Mouse (Mus musculus): ENCODE results near the gene Tmem52. TPM values are rescaled to one million over a fixed set of nuclear protein-coding genes. Genes with fewer than 3 reads are reported as not detected.
"Not testable (repeated sequence)": the region's sequence is repeated elsewhere in the genome, so short reads cannot be mapped to it uniquely, and the experiment has no call there.

The Tmem52 gene
- total RNA-seq, 2 experiments from 2014 or later, result 2.4 TPM; not detected in 1

DNA sequence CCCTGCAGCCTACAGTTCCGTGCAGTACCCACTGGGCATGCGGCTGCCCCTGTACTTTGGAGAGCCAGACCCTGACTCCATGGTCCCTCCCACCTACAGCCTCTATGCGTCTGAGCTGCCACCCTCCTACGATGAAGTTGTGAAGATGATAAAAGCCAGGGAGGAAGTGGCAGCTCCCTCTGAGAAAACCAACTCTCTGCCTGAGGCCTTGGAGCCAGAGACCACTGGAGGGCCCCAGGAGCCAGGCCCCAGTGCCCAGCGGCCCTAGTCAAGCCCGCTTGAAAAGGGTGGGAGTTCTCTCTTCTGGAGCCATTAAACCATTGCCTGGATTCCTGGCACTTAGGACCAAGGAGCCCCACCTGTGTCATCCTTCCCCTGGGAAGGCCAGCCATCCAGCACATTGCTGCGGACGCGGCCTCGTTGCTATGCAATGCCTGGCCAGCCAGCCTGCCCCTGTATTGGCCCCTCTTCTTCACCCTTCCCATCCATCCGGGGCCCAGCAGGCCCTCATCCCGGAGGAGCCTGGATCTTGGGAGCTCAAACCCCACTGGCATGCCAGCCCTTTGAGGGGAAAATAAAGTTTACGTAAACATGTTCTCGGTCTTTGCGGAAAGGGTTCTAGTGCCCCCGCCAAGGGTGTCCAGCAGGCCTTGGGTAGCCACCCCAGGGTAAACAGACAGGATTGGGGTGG is 1.5 kb downstream of the Tmem52 start:
- no peak for DNase-seq (ENCODE audit: extremely low spot score in 1 of 2, low spot score in 2 of 2)
- intact Hi-C loops (cut with DNase I), result no loop called here

- intact Hi-C loops (cut with DNase I), result no loop called here
- DNase-seq (ENCODE audit: extremely low spot score in 1 of 2, low spot score in 2 of 2), result no peak
These were observed 2.1 kb downstream of the Tmem52 start for GRCm38 (mm10) chr4:155470997-155471396.

GRCm38 (mm10) chr4:155471406-155471805 is 2.5 kb downstream of the Tmem52 start:
- intact Hi-C loops (cut with DNase I), result no loop called here
- no peak for DNase-seq (ENCODE audit: extremely low spot score in 1 of 2, low spot score in 2 of 2)

DNA sequence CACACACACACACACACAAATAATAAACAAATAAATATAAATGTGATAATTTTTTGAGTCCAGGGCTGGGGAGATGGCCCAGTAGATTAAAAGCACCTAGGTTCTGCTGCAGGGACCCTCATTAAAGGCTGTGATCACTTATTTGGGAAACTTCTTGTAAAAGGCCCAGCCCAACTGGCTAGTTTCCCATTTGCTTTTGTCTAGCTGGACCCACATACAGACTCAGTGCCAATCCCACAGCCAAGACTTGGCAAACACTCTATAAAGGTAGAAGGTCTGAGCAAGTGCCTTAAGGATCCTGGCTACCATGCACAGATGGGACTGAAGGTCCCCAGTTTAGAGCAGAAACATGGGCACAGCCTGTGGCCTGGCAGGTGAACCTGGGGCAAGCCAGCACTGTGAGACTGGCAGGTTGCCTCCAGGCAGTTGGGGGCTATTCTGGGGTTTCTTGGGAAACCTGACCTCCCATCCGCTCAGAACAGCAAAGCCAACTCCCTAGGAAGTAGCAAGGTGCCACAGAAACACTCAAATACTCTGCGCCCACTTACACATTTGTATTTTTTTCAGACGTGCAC is 3.9 kb downstream of the Tmem52 start:
- no peak for DNase-seq (ENCODE audit: extremely low spot score in 1 of 2, low spot score in 2 of 2)
- intact Hi-C loops (cut with DNase I), result no loop called here

- intact Hi-C loops (cut with DNase I), result no loop called here
- no peak for DNase-seq (ENCODE audit: extremely low spot score in 1 of 2, low spot score in 2 of 2)
These were observed 4.4 kb downstream of the Tmem52 start for GRCm38 (mm10) chr4:155473319-155473718.

DNA sequence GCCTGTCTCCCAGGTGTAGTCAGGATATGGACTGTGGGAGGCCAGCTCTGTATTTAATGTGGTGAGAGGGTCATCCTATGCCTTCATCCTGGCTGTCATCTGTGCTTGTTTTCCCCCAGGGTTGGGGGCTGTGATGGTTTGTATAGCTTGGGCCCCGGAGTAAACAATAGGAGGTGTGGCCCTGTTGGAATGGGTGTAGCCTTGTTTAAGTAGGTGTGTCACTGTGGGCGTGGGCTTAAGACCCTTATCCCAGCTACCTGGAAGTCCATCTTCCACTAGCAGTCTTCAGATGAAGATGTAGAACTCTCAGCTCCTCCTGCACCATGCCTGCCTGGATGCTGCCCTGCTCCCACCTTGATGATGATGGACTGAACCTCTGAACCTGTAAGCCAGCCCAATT is 4.9 kb downstream of the Tmem52 start:
- DNase-seq (ENCODE audit: extremely low spot score in 1 of 2, low spot score in 2 of 2); intact Hi-C loops (cut with DNase I): not testable (repeated sequence)

GRCm38 (mm10) chr4:155481381-155482124 is 12.6 kb downstream of the Tmem52 start:
- peak; percentile 73 to 82 for DNase-seq (ENCODE audit: extremely low spot score in 1 of 2, low spot score in 2 of 2)
- intact Hi-C loops (cut with DNase I), result loop anchor here (2.0 kb wide), 1 partner anchor 87 kb away; no protein-coding TSS in a partner anchor

- intact Hi-C loops (cut with DNase I), result no loop called here
- DNase-seq (ENCODE audit: extremely low spot score in 1 of 2, low spot score in 2 of 2), result no peak
These were observed 13.2 kb downstream of the Tmem52 start for GRCm38 (mm10) chr4:155482125-155482480.

- intact Hi-C loops (cut with DNase I), result no loop called here
- no peak for DNase-seq (ENCODE audit: extremely low spot score in 1 of 2, low spot score in 2 of 2)
These were observed 14.0 kb downstream of the Tmem52 start for GRCm38 (mm10) chr4:155482733-155483540.

DNA sequence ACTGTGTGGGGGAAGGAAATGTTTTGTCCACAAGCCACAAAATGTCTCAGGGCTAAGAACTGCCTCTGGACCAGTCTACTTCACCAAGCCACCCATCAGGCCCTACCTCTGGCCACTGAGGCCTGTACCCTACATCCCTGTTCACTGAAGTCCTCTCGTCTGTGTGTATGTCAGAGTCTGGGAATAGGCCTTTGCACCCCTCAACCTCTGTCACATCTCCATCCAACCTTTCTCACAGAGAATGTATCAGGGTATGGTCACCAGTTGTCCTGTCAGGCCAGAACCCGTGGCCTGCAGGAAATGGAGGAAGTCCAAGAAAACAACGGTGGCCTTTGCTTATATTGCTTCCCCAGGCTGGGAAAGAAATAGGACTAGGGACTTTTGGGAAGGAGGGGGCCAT is 16.6 kb downstream of the Tmem52 start:
- intact Hi-C loops (cut with DNase I), result no loop called here

DNA sequence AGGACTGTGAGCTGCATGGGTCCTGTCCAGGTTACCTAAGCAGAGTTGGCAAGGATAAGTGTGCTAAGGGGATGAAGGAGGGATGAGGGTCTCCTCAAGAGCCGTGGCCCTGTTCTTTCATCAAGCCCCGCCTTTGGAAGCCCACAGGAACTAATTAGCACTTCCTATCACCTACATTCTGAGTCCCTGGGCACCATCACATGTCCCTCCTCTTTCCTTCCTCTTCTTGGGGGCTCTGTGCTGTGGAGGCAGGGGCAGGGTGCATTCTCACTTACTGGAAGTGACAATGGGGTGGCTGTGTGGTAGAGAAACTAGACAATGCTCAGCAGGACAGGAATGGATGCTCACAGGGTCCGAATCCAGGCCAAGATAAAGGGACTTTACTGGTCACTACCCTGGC is 18.8 kb downstream of the Tmem52 start:
- intact Hi-C loops (cut with DNase I), result no loop called here
- no peak for DNase-seq (ENCODE audit: extremely low spot score in 1 of 2, low spot score in 2 of 2)

More for the DNA sequence above, 16.6 kb downstream of the Tmem52 start:
- no peak for DNase-seq (ENCODE audit: extremely low spot score in 1 of 2, low spot score in 2 of 2)

DNA sequence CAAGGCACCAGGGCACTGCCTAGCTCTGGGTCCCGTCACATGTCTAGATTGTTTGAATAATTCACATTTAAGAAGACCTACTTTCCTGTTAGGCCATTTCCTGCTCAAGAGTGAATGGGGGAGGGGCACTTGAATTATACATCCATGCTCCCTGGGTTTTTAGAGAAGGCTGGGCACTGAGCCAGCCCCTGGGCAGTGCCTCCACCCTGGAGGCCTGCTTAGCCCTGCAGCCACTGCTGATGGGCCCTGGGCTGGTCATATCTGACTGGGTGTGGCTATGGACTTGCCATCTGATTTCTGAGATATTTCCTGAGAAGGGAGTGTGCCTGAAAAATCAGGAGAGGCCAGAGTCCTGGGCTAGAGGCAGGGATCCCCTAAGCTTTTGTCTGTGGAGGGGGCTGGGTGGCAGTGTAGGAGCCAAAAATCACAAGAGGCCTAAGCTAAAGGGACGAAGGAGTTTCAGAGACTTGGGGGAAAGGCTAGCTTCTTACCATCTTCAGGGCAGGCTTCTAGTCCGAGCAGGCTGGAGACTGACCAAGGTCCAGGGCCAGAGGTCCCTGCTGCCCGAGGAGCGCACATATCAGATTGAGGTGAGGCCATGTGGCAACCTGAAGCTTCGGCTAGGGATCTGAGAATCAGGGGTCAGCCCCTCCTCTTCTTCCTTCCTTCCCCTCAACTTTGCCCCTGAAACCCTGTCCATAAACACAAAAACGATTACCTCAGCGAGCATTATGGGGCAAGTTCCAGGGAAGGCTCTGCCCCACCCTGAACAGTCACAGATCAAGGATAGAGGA is 19.5 kb downstream of the Tmem52 start:
- intact Hi-C loops (cut with DNase I), result no loop called here
- peak; percentile 42 to 85 for DNase-seq (ENCODE audit: extremely low spot score in 1 of 2, low spot score in 2 of 2)

GRCm38 (mm10) chr4:155489101-155489970 is 20.4 kb downstream of the Tmem52 start:
- intact Hi-C loops (cut with DNase I), result no loop called here
- no peak for DNase-seq (ENCODE audit: extremely low spot score in 1 of 2, low spot score in 2 of 2)

DNA sequence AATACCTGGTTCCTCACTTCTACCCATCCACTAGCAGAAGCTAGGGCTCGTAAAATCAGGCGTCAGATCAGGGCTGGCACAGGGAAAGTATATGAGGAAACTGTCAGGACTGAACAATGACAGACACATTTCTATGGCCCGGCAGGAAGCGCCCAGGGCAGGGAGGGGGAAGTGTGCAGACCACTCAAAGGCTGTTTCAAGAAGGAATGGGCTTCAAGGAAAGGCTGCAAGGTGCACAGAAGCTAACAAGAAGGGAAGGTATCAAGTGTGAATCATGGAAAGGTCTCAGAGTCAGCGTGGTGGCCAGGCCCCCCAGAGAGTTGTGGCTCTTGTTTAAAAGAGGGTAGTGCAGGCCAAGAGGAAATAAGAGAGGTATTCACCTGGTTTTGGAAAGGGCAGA is 21.5 kb downstream of the Tmem52 start:
- intact Hi-C loops (cut with DNase I), result loop anchor here (5.0 kb wide), 1 partner anchor 42 kb away; no protein-coding TSS in a partner anchor
- peak in 1 of 2 experiments; percentile 48 for DNase-seq (ENCODE audit: extremely low spot score in 1 of 2, low spot score in 2 of 2)

DNA sequence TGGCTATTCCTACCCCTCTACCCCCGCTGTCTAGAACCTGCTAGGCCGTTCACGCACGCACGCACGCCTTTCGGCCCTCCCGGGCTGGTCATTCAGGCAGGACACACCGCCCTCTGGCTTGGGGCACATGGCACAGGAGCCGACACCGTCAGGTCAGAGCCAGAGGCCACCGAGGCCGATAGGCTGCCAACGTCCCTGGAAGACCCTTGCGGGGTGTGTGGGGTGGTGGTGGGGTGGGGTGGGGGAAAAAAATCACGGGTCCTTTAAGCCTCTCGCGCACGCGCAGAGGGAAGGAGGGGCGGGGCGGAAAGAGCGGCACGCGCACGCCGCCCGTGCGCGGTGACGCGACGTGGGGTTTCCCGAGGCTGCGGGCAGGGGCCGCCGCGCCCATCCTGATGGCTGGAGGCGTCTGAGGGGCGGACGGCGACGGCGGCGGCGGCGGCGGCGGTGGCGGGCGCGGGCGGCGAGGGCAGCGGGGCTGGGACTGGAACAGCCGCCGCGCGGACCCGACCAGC is 22.1 kb downstream of the Tmem52 start, which contains the start of gene Gnb1:
TSS of gene Gnb1 (plus strand) at position 372 of the 515 bp plus-strand sequence.
- intact Hi-C loops (cut with DNase I), result loop anchor here (5.0 kb wide), 1 partner anchor 41 kb away; no protein-coding TSS in a partner anchor
- DNase-seq (ENCODE audit: extremely low spot score in 1 of 2, low spot score in 2 of 2), result peak; percentile 86 to 97

- no peak for DNase-seq (ENCODE audit: extremely low spot score in 1 of 2, low spot score in 2 of 2)
- intact Hi-C loops (cut with DNase I), result loop anchor here (5.0 kb wide), 1 partner anchor 41 kb away; no protein-coding TSS in a partner anchor
These were observed 22.7 kb downstream of the Tmem52 start for GRCm38 (mm10) chr4:155491529-155492130.
